Mouse (Mus musculus) kidney, postnatal 0 days (tissue): Measurements from ENCODE around the gene Zfp740. TPM values are rescaled to one million over a fixed set of nuclear protein-coding genes. Genes with fewer than 3 reads are reported as not detected.
A peak's percentile ranks its signal among the peaks of the same experiment; 100 is the strongest.

Source experiments
- ATAC-seq: fragments of 200-750 bp; cut with Nextera tagmentation; replicated peaks from 2 replicates; pipeline ENCODE4 v1.8.0; 2017; ENCODE audit warnings: low read depth, moderate number of reproducible peaks, moderate TSS enrichment, moderate library complexity; ENCODE audit not compliant: low FRiP score
- DNase-seq: peaks from one replicate; pipeline ENCODE4 v3.0.0-alpha.2; 2016; ENCODE audit warnings: low spot score
- H3K27ac ChIP-seq: fragments of 300-500 bp; sonication (generic); 2 replicates; pipeline ENCODE4 v1.5.1; 2014; ENCODE audit warnings: mild to moderate bottlenecking
- H3K27me3 ChIP-seq: fragments of 300-500 bp; sonication (generic); 2 replicates; pipeline ENCODE4 v1.6.1; 2014; ENCODE audit warnings: low read length, mixed read lengths; ENCODE audit not compliant: insufficient read depth
- H3K36me3 ChIP-seq: fragments of 300-500 bp; sonication (generic); 2 replicates; pipeline ENCODE4 v1.6.1; 2014; ENCODE audit warnings: low read length, mixed read lengths; ENCODE audit not compliant: insufficient read depth
- H3K4me1 ChIP-seq: fragments of 300-500 bp; sonication (generic); replicated peaks from 2 replicates; pipeline ENCODE4 v1.6.1; 2014; ENCODE audit warnings: antibody characterized with exemption, low read length, mixed read lengths; ENCODE audit not compliant: insufficient read depth
- H3K4me2 ChIP-seq: fragments of 300-500 bp; sonication (generic); 2 replicates; pipeline ENCODE4 v1.6.1; 2014; ENCODE audit warnings: mild to moderate bottlenecking, low read length, moderate library complexity, mixed read lengths
- H3K4me3 ChIP-seq: fragments of 300-500 bp; sonication (generic); replicated peaks from 2 replicates; pipeline ENCODE4 v1.5.1; 2014; ENCODE audit warnings: low read depth, low read length
- H3K9ac ChIP-seq: fragments of 300-500 bp; sonication (generic); 2 replicates; pipeline ENCODE4 v1.6.1; 2014; ENCODE audit warnings: low read depth, low read length
- H3K9me3 ChIP-seq: fragments of 300-500 bp; sonication (generic); replicated peaks from 2 replicates; pipeline ENCODE4 v1.6.1; 2016; ENCODE audit warnings: low read length, inconsistent platforms, mixed read lengths
- CTCF ChIP-seq: IDR thresholded peaks from 2 replicates; pipeline ENCODE4 v1.5.1; 2016; ENCODE audit warnings: antibody characterized with exemption, low read depth, mild to moderate bottlenecking, moderate library complexity
- WGBS: fragments of 180-500 bp; shearing (Covaris S2); extraction: QIAGEN DNeasy Blood & Tissue Kit; methylation state at CpG from one replicate; pipeline ENCODE4 v1.1.7; 2014; 5-methylcytosine and 5-hydroxymethylcytosine counted together
- polyA plus RNA-seq: library from polyadenylated mRNA; unstranded; fragments of >200 nt; fragmentation: Nextera tagmentation; extraction: Ambion mirVana; gene quantifications from 2 replicates; pipeline ENCODE4 v1.2.1, GENCODE M21; 2015

Gene Zfp740
- polyA plus RNA-seq, 1 experiment from 2014 or later, result 45.4 TPM

DNA sequence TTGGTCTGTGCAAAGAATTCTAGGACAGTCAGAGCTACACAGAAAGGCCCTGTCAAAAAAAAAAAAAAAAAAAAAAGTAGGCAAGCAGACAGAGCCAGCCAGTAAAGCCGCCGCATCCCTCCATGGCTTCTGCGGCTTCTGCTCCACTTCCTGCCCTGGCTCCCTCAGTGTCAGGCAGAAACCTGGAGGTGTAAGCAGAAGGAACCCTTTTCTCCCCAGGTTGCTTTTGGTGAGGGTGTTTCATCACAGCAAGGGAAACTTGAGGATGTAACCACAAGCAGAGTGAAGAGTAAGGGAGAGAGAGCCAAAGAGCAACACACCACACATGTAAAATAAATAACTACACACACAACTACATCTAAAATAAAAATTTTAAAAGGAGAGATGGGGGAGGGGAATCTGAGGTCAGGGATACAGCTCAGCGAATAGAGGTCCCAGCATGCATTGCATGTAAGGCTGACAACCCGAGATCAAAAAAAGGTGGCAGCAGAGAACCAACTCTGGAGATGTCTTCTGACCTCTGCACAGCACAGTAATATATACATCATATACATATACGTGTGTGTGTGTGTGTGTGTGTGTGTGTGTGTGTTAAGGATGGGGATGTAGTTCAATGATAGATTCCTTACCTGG lies 37.5 kb upstream of the Zfp740 start:
- peaks cover 7% of the 10 kb centered on the region; the same call in 1 of the 2 replicates for H3K4me1 ChIP-seq
- DNase-seq, result no peak
- no peak for ATAC-seq
- TF ChIP-seq CTCF, result no peak
- H3K4me3 ChIP-seq, result no peak overlapping the region
- no peak overlapping the region for H3K9ac ChIP-seq
- WGBS, result 33% methylated on average over 6 of the region's 6 CpGs
- H3K4me2 ChIP-seq, result no peak overlapping the region
- no peaks in the 10 kb centered on the region for H3K9me3 ChIP-seq
- H3K27me3 ChIP-seq, result no peaks in the 10 kb centered on the region
- no peak overlapping the region for H3K27ac ChIP-seq
- no peaks in the 10 kb centered on the region for H3K36me3 ChIP-seq

GRCm38 (mm10) chr15:102167620-102168021 lies 35.4 kb upstream of the Zfp740 start:
- no peak for TF ChIP-seq CTCF
- peak overlapping the region; percentile 42; the same call in 1 of the 2 replicates for H3K27ac ChIP-seq
- H3K4me1 ChIP-seq, result peaks cover 7% of the 10 kb centered on the region; the same call in 1 of the 2 replicates
- no peaks in the 10 kb centered on the region for H3K9me3 ChIP-seq
- H3K9ac ChIP-seq, result no peak overlapping the region
- no peaks in the 10 kb centered on the region for H3K27me3 ChIP-seq
- no peak overlapping the region for H3K4me3 ChIP-seq
- H3K4me2 ChIP-seq, result no peak overlapping the region
- peak; percentile 74 for ATAC-seq
- peak; percentile 89 for DNase-seq
- H3K36me3 ChIP-seq, result no peaks in the 10 kb centered on the region
- 11% methylated on average over 6 of the region's 6 CpGs for WGBS

GRCm38 (mm10) chr15:102169064-102169463 lies 34.0 kb upstream of the Zfp740 start:
- WGBS, result 33% methylated on average over 2 of the region's 2 CpGs
- Histone ChIP-seq H3K4me1 (peaks cover 7% of the 10 kb centered on the region; the same call in 1 of the 2 replicates), H3K4me3 (no peak overlapping the region), H3K27me3 (no peaks in the 10 kb centered on the region), H3K9me3 (no peaks in the 10 kb centered on the region), H3K4me2 (no peak overlapping the region), H3K9ac (no peak overlapping the region), H3K27ac (no peak overlapping the region), H3K36me3 (no peaks in the 10 kb centered on the region)
- ATAC-seq, result no peak
- DNase-seq, result no peak
- TF ChIP-seq CTCF, result no peak

DNA sequence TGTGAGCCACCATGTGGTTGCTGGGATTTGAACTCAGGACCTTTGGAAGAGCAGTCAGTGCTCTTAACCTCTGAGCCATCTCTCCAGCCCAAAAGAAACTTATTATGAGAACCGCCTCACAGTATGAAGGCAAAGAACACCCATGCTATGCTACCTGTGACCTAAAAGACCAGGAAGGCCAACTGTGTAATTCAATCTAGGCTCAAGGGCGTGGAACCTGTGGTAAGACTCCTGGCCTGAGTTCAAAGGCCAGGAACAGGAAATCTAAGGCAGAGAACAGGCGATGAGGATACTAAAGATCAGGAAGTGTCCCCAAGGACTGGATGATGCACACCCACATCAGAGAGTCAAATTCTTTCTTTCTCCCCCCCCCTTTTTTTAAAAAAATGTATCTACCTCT lies 29.5 kb upstream of the Zfp740 start:
- Histone ChIP-seq H3K36me3 (0 out of 2 replicates have a peak, but pooled peaks cover 5% of the 10 kb centered on the region), H3K9me3 (no peaks in the 10 kb centered on the region), H3K4me1 (no peaks in the 10 kb centered on the region), H3K27ac (no peak overlapping the region), H3K27me3 (no peaks in the 10 kb centered on the region), H3K9ac (no peak overlapping the region), H3K4me3 (no peak overlapping the region), H3K4me2 (no peak overlapping the region)
- no peak for DNase-seq
- TF ChIP-seq CTCF, result no peak
- no peak for ATAC-seq
- 66% methylated on average over 3 of the region's 3 CpGs for WGBS

DNA sequence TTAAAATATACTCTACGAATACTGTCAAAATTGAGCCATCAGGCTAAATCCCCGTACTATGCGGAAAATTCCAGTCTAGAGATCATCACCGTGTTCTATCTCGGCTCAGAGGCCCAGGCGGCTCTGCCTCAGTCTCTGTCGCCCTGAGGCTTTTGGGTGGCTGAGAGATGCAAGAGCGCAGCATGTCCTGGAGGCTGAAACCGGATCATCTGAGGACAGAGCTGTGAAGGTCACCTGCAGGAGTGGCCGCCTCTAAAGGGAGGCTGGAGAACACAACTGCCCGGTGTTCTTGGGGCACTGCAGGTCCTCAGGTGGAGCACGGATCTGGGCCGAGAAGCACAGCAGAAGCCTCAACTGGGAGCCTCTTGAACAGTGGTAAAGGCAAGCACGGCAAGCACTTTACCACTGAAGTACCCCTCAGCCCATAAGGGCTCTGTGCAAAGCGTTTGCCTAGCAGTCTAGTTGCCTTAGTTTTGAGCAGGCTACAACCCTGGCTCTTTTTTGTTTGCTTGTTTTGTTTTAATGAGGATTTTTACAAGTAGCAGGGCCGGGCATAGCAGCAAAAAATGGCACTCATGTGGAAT lies 27.2 kb upstream of the Zfp740 start:
- no peak for TF ChIP-seq CTCF
- Histone ChIP-seq H3K4me1 (no peaks in the 10 kb centered on the region), H3K9ac (no peak overlapping the region), H3K27me3 (no peaks in the 10 kb centered on the region), H3K9me3 (no peaks in the 10 kb centered on the region), H3K4me3 (no peak overlapping the region), H3K4me2 (no peak overlapping the region), H3K36me3 (0 out of 2 replicates have a peak, but pooled peaks cover 5% of the 10 kb centered on the region), H3K27ac (no peak overlapping the region)
- WGBS, result 80% methylated on average over 16 of the region's 16 CpGs
- DNase-seq (no peak), ATAC-seq (no peak)

DNA sequence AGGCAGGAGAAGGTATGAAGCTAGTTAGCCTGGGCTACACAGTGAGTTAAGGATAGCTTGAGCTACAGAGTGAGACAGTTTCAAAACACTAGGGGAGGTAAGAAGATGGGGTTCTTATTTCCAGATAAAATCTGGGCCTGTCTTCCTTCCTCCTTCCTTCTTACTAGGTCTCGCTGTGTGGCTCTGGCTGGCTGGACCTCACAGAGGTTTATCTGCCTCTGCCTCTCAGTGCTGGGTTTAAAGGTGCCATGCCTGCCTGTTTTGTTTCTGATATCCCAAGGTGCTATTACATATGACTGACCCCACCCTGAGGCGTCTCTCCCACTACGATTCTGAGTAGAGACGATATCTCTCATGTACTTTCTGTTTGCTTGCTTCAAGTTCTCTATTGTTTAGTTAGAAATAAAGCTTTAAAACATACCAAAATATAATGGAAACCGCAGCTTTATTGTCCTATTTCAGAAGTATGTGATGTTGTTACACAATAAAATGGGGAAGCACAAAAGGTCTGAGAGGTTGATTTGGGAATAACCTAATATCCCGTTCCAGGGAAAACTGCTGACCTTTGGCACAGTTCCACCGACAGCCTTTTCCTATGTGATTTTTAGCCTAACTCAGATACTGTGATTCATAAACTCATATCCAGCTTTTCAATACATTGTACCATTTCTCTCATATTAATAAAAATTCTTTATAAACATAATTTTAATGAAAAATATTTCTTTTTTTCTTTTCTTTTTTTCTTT lies 26.3 kb upstream of the Zfp740 start:
- 0 out of 2 replicates have a peak, but pooled peaks cover 5% of the 10 kb centered on the region for H3K36me3 ChIP-seq
- no peak overlapping the region for H3K27ac ChIP-seq
- 75% methylated on average over 7 of the region's 7 CpGs for WGBS
- ATAC-seq (no peak), DNase-seq (no peak)
- H3K4me2 ChIP-seq, result no peak overlapping the region
- H3K9me3 ChIP-seq, result no peaks in the 10 kb centered on the region
- TF ChIP-seq CTCF, result no peak
- H3K4me3 ChIP-seq, result no peak overlapping the region
- H3K9ac ChIP-seq, result no peak overlapping the region
- H3K4me1 ChIP-seq, result no peaks in the 10 kb centered on the region
- H3K27me3 ChIP-seq, result no peaks in the 10 kb centered on the region
